Mouse (Mus musculus) erythroblast, embryonic 14.5 days (primary cell): Measurements from ENCODE around the gene Pomgnt2.

Source experiments
- GATA1 ChIP-seq: IDR thresholded peaks from 2 replicates; pipeline ENCODE4 v1.6.1; 2012; ENCODE audit warnings: low read length, inconsistent platforms, mixed read lengths
- TAL1 ChIP-seq: IDR thresholded peaks from 3 replicates; pipeline ENCODE4 v1.6.1; 2012; ENCODE audit warnings: low read length, inconsistent platforms, mixed read lengths

DNA sequence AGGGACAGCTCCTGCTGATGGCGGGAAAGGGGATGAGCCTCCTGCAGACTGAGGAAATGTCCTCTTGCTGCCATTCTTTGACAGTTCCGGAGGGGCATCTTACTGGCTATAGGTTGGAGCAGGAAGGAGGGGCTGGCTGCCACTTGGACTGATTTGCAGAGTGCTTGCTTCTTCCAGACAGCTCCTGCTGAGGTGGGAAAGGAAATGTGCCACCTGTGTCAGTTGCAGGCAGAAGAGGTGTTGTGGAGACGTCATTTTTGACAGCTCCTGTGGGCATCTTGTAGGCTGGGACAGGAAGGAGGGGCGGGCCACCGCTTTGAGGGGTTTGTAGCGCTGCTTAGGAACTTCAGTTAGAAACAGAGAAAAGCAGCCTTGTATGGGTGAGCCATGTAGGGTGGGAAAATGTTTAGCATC lies 59.5 kb downstream of the Pomgnt2 start:
- TF ChIP-seq GATA1: no peak
- no peak for TF ChIP-seq TAL1
